Mouse (Mus musculus): ENCODE data around the gene Erg.

DNA sequence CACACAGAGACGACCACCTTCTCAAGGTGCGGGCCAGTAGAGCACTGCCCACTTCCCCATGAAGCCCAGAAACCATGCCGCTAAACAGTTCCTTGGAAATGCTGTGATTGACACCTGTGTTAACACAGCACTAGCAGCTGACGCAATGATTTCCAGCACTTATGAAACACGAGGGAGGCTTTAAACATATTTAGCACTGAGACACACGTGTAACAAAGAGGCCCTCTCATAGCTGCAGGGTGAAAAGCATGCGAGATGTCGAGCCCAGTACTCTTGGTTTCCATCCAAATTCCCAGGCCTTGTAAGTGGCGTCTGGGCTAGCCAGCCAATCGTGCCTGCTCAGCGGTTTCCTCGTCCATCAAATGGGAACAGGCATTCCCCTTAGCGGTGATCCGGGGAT lies 178.3 kb downstream of the Erg start:
- TF ChIP-seq POLR2A (IDR thresholded peaks at IDR 0.05; ENCODE audit: borderline replicate concordance, insufficient read depth, low read length): no peak
- TF ChIP-seq CTCF (IDR thresholded peaks at IDR 0.05; ENCODE audit: borderline replicate concordance, insufficient read depth, low read depth, low read length): no peak
